Mouse (Mus musculus): ENCODE results near the gene Acot13.

DNA sequence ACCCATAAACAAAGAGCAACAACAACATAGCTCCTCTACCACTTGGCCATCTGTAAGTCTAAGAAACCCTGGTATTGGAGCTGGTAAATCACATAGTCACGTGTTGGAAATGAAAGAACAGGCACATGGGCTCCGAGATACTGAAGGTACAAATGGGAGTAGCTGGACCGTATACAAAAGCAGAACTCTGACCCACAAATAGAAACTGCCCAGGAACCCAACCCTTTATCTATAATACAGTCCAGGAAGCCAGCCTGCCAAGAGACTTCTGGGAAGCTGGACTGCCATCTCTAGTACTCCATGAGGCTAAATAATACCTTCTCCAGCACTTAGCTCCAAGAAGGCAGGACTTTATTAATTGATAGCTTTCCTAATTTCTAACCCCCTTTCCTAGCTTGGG lies 21.2 kb upstream of the Acot13 start:
- no peak for TF ChIP-seq MYOG (IDR thresholded peaks at IDR 0.05; ENCODE audit: control insufficient read depth in 1 of 3, insufficient read depth in 1 of 3, insufficient read length in 2 of 3, low read depth in 2 of 3)
- TF ChIP-seq MAX (IDR thresholded peaks at IDR 0.05; ENCODE audit: low read depth) = no peak
- TF ChIP-seq POLR2A (IDR thresholded peaks at IDR 0.05; ENCODE audit: insufficient read length, low read depth) = no peak
- no peak for TF ChIP-seq POLR2AphosphoS2 (IDR thresholded peaks at IDR 0.05; ENCODE audit: insufficient read length, low read depth)
- no peak for TF ChIP-seq E2F4 (IDR thresholded peaks at IDR 0.05; ENCODE audit: insufficient read depth)
- TF ChIP-seq TCF12 (IDR thresholded peaks at IDR 0.05; ENCODE audit: insufficient read depth, poor library complexity, severe bottlenecking) = no peak
- no peak for TF ChIP-seq REST (IDR thresholded peaks at IDR 0.05; ENCODE audit: insufficient read depth, insufficient read length)
- TF ChIP-seq MYOD1 (IDR thresholded peaks at IDR 0.05; ENCODE audit: control insufficient read depth in 1 of 3, insufficient read length in 2 of 3, low read depth in 2 of 3) = no peak

Data from myocyte (in vitro differentiated cells).